Mouse (Mus musculus): ENCODE measurements around the gene Oxld1.

GRCm38 (mm10) chr11:120500357-120500756 lies 42.5 kb upstream of the Oxld1 start:
- TF ChIP-seq CTCF (conservative IDR thresholded peaks at IDR 0.05 in 1 of 2, IDR thresholded peaks at IDR 0.05 in 1 of 2; ENCODE audit: low read depth in 2 of 2, low read length in 2 of 2) (no peak), BHLHE40 (IDR thresholded peaks at IDR 0.05; ENCODE audit: low read depth, low read length) (no peak), POLR2A (IDR thresholded peaks at IDR 0.05; ENCODE audit: low read depth, low read length) (peak; percentile 35; the same call in 1 of the 2 replicates), MEF2A (IDR thresholded peaks at IDR 0.05; ENCODE audit: borderline replicate concordance, low read depth, low read length) (no peak), RAD21 (IDR thresholded peaks at IDR 0.05; ENCODE audit: low read depth, low read length) (no peak), EP300 (IDR thresholded peaks at IDR 0.05; ENCODE audit: low read length) (no peak), NRF1 (IDR thresholded peaks at IDR 0.05; ENCODE audit: low read depth, low read length) (no peak), TBP (conservative IDR thresholded peaks at IDR 0.05; ENCODE audit: low read depth, low read length) (no peak), TCF12 (IDR thresholded peaks at IDR 0.05; ENCODE audit: low read depth, low read length) (no peak)

Measured in CH12.LX (cell line).